Mouse (Mus musculus): ENCODE data around the gene Elk3.

DNA sequence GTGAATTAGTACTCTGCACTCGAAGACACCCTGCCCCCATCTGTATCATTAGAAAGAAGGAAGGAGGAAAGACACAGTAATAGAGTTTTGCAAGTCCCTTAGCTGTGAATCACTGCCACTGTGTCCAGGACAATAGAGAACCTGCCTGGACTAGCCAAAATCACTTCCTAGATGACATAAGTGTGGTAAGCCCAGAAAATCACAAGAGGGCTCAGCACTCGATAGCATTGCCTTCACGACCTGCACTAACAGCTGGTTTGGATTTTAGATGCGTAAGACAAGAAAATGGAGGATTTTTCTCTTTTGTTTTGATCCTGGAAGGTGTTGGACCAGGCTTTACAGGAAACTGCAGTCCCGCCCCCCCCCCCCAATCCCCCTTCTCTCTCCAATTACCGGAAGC lies 6.0 kb upstream of the Elk3 start:
- no peak for TF ChIP-seq POLR2A (IDR thresholded peaks at IDR 0.05; ENCODE audit: borderline replicate concordance, control insufficient read depth, low read depth, low read length)
- no peak for TF ChIP-seq CTCF (IDR thresholded peaks at IDR 0.05; ENCODE audit: control insufficient read depth, insufficient read depth, low read length)
